ENCODE assay signal across 8 mouse cellular contexts in the genomic region with DNA sequence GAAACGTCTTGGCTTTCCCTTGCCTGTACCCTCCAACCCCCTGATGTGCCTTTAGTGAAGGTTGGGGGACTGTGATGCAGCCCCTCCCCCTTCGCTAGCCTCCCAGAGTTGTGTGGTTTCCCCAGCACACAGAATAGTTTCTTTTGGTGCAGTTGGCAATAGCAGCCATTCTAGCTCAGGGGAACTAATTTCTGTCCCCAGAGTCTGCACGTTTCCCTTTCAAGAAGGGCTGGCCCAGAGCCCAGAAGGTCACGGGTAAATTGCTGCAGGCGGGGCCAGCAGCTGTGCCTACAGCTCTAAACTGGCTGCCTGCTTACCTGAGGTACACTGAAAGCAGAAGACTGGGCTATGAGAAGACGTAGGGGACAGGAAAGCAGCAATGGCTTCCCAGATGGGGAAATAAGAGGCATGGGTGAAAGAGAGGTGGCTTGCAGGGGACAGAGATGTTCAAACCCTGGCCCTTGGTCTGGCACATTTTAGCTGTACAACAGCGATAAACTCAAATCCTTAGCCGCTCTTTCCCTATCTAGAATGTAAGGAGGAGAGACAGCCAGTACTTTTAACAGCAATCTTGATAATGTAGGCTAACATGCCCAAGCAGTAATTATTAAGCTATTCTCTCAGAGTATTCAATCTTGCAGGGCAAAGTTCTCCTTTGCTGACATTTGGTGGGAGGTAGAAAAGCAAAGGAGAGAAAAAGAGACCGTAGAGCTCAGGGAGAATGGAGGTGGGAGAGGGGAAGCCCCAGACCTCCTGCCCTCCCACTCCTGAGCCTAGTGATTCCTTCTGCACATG. TPM values are rescaled to one million over a fixed set of nuclear protein-coding genes. Genes with fewer than 3 reads are reported as not detected.
DNase-seq lines count a peak whose midpoint lies in the region; ATAC-seq and TF ChIP-seq lines count a peak whose summit lies in the region.

No protein-coding gene starts in this region.

- H3K4me2 ChIP-seq in hindbrain, embryonic 12.5 days (replicated peaks): peak overlapping the region; percentile 67

- no peak overlapping the region for H3K9ac ChIP-seq in hindbrain, embryonic 12.5 days

- H3K36me3 ChIP-seq in hindbrain, embryonic 12.5 days: no peaks in the 10 kb centered on the region

- intact Hi-C loops in gastrocnemius, adult 2 months (cut with DNase I): loop anchor here (5.0 to 10.0 kb wide), 3 partner anchors 62 to 190 kb away; no protein-coding TSS in a partner anchor

- 31% methylated on average over 9 of the region's 9 CpGs for WGBS in hindbrain, embryonic 12.5 days

- no peak for TF ChIP-seq CTCF in cortical plate, adult 2 months (IDR thresholded peaks at IDR 0.05; ENCODE audit: extremely low read depth, insufficient read depth, low read length)
- TF ChIP-seq CTCF in gastrocnemius, adult 2 months (IDR thresholded peaks at IDR 0.05): no peak

- ATAC-seq in hindbrain, embryonic 12.5 days (ENCODE audit: low FRiP score): peak; percentile 89

- peak; percentile 31 for DNase-seq in layer of hippocampus, adult 11-12 months (ENCODE audit: low spot score)
- no peak for DNase-seq in layer of hippocampus, adult 9-10 months (ENCODE audit: low spot score)
- peak; percentile 87 for DNase-seq in gastrocnemius, adult 2 months
- DNase-seq in layer of hippocampus, postnatal 14 days (ENCODE audit: low spot score in 2 of 2): peak; percentile 42 to 71
- peak; percentile 43 for DNase-seq in mesoderm, embryonic 11.5 days (ENCODE audit: low read depth, low spot score)
- DNase-seq in right cerebral cortex, postnatal 4 days: peak; percentile 72

- no peak overlapping the region for H3K27ac ChIP-seq in cortical plate, adult 2 months (ENCODE audit: insufficient read depth, low read length)
- peak overlapping the region; percentile 90 for H3K27ac ChIP-seq in gastrocnemius, adult 2 months
- peak overlapping the region; percentile 81 for H3K27ac ChIP-seq in hindbrain, embryonic 12.5 days

- H3K27me3 ChIP-seq in hindbrain, embryonic 12.5 days: peaks cover 4% of the 10 kb centered on the region; the same call in 1 of the 2 replicates

- H3K9me3 ChIP-seq in hindbrain, embryonic 12.5 days (replicated peaks): no peaks in the 10 kb centered on the region

- no peak for TF ChIP-seq POLR2A in cortical plate, adult 2 months (IDR thresholded peaks at IDR 0.05; ENCODE audit: extremely low read depth, insufficient read depth, low read length)

- H3K4me1 ChIP-seq in cortical plate, adult 2 months (ENCODE audit: control insufficient read depth, insufficient read depth, low read length): peaks cover 4% of the 10 kb centered on the region; the same call in 1 of the 2 replicates
- peaks cover 18% of the 10 kb centered on the region for H3K4me1 ChIP-seq in hindbrain, embryonic 12.5 days

- H3K4me3 ChIP-seq in cortical plate, adult 2 months (ENCODE audit: insufficient read depth, low read length): peak overlapping the region; percentile 39; the same call in 1 of the 2 replicates
- peak overlapping the region; percentile 72 for H3K4me3 ChIP-seq in gastrocnemius, adult 2 months
- peak overlapping the region; percentile 29 for H3K4me3 ChIP-seq in hindbrain, embryonic 12.5 days

RNA-seq across cellular contexts. Expression of a gene that starts 0.9 kb away (rescaled TPM):
- 8.3 and 9.3 TPM in 2 replicates for polyA plus RNA-seq in cortical plate, adult 2 months (2012; rRNA removed)
- total RNA-seq in gastrocnemius, adult 2 months (2021): 100 to 1,000 TPM in 1 of 2 experiments, 10 to 100 TPM in 1; 70.8 to 175 TPM
- polyA plus RNA-seq in hindbrain, embryonic 12.5 days (2016; fragmentation: Nextera tagmentation; extraction: Ambion mirVana): 13.1 and 16.4 TPM in 2 replicates
- total RNA-seq in layer of hippocampus, postnatal 14 days (2021): 1 to 10 TPM; 5.4 to 6.0 TPM

Comparison
In these comparisons a context has a peak if more than half of its experiments do, and no peak if none do; other contexts are left out.
1. RNA of a gene that starts 0.9 kb away (total RNA-seq): 70.8 to 175 TPM in gastrocnemius, adult 2 months; 5.4 to 6.0 TPM in layer of hippocampus, postnatal 14 days; every median in the first group is over 10 times any median in the second.
2. Peak in every context shown above with its lines, with median percentiles within 50 percentile points of each other: H3K4me3 ChIP-seq.